Comparison of ENCODE assay signal across 10 mouse cellular contexts in genomic region chr11:46848221-46848971, GRCm38 (mm10). TPM values are rescaled to one million over a fixed set of nuclear protein-coding genes. Genes with fewer than 3 reads are reported as not detected.
DNase-seq lines count a peak whose midpoint lies in the region; ATAC-seq lines count a peak whose summit lies in the region.
"Had no signal": no experiment of that assay in that cellular context is flagged by ENCODE, and none has a peak within 500 bp of the region (broad histone marks: within the 10 kb centered on the region; RNA-seq: fewer than 3 reads in every experiment).

No protein-coding gene starts in this region.

- no peaks in the 10 kb centered on the region for H3K9me3 ChIP-seq in midbrain, embryonic 16.5 days (replicated peaks; ENCODE audit: control insufficient read depth, low read length, poor library complexity, severe bottlenecking)
- H3K9me3 ChIP-seq: heart, embryonic 15.5 days had no signal

- no peak overlapping the region for H3K27ac ChIP-seq in midbrain, embryonic 16.5 days (ENCODE audit: low read length)
- H3K27ac ChIP-seq: heart, embryonic 15.5 days had no signal

- H3K9ac ChIP-seq in midbrain, embryonic 16.5 days (ENCODE audit: low read depth, low read length): no peak overlapping the region
- H3K9ac ChIP-seq: heart, embryonic 15.5 days had no signal

- H3K4me2 ChIP-seq in midbrain, embryonic 16.5 days (ENCODE audit: low read length): no peak overlapping the region
- H3K4me2 ChIP-seq: heart, embryonic 15.5 days had no signal

- intact Hi-C loops in left cerebral cortex, postnatal 10 days (cut with DNase I): no loop called here
- intact Hi-C loops in gastrocnemius, postnatal 14 days (cut with DNase I; ENCODE audit: low total_unique reads): no loop called here

- 33% methylated on average over 8 of the region's 8 CpGs for whole genome bisulfite sequencing in midbrain, embryonic 16.5 days

- peak; percentile 89 for ATAC-seq in midbrain, embryonic 16.5 days
- ATAC-seq in megakaryocyte-erythroid progenitor cell, adult 5-6 weeks (replicated peaks; ENCODE audit: low FRiP score, low TSS enrichment, poor library complexity, severe bottlenecking): no peak

- H3K4me1 ChIP-seq in midbrain, embryonic 16.5 days (ENCODE audit: control insufficient read depth, insufficient read depth, low read length): no peaks in the 10 kb centered on the region
- H3K4me1 ChIP-seq: heart, embryonic 15.5 days had no signal

- peak; percentile 27 to 36 for DNase-seq in left cerebral cortex, postnatal 10 days (ENCODE audit: extremely low spot score in 1 of 2, low spot score in 2 of 2)
- DNase-seq in left cerebral cortex, adult 8-10 months (ENCODE audit: low spot score in 2 of 2): no peak
- DNase-seq in embryo, embryonic 10.5 days (ENCODE audit: low spot score): peak; percentile 54
- DNase-seq in hindlimb bud, embryonic 11.5 days (ENCODE audit: extremely low spot score, low read depth, low spot score): peak; percentile 28
- DNase-seq in gastrocnemius, postnatal 14 days: no peak
- DNase-seq in thymus, postnatal 4 days: no peak

- H3K36me3 ChIP-seq in midbrain, embryonic 16.5 days (ENCODE audit: control insufficient read depth, insufficient read depth, low read length): no peaks in the 10 kb centered on the region
- H3K36me3 ChIP-seq: heart, embryonic 15.5 days had no signal

- no peak overlapping the region for H3K4me3 ChIP-seq in midbrain, embryonic 16.5 days (ENCODE audit: low read depth, low read length)
- H3K4me3 ChIP-seq: heart, embryonic 15.5 days; myocyte had no signal

- no peaks in the 10 kb centered on the region for H3K27me3 ChIP-seq in midbrain, embryonic 16.5 days (ENCODE audit: control insufficient read depth, insufficient read depth, low read depth, low read length)
- H3K27me3 ChIP-seq: heart, embryonic 15.5 days had no signal

RNA-seq across cellular contexts. Expression of gene Timd4, which starts 37.8 kb away (rescaled TPM):
- not detected for total RNA-seq in left cerebral cortex, postnatal 10 days (2021)
- under 1 TPM in 1 of 4 experiments, not detected in 3; 0.16 TPM for total RNA-seq in left cerebral cortex, adult 8-10 months (2022)
- polyA plus RNA-seq in midbrain, embryonic 16.5 days (2015; fragmentation: Nextera tagmentation; extraction: Ambion mirVana): 0.11 TPM in 1 of 2 replicates, not detected in the other
- under 1 TPM; 0.20 to 0.39 TPM for total RNA-seq in gastrocnemius, postnatal 14 days (2021)
- total RNA-seq in megakaryocyte-erythroid progenitor cell, adult 5-6 weeks (2014; fragmentation: Nextera tagmentation): not detected in 2 replicates
- total RNA-seq in megakaryocyte-erythroid progenitor cell, adult 5-6 weeks (2017): not detected in 2 replicates
- polyA plus RNA-seq: myocyte had no signal

Comparison
In these comparisons a context has a peak if more than half of its experiments do, and no peak if none do; other contexts are left out.
1. DNase-seq: peak in left cerebral cortex, postnatal 10 days (2 of 2), embryo, embryonic 10.5 days (single experiment) and hindlimb bud, embryonic 11.5 days (single experiment); none in left cerebral cortex, adult 8-10 months (0 of 2), gastrocnemius, postnatal 14 days (single experiment) and thymus, postnatal 4 days (single experiment).